Mouse (Mus musculus): ENCODE results near the gene Lgi2. TPM values are rescaled to one million over a fixed set of nuclear protein-coding genes. Genes with fewer than 3 reads are reported as not detected.

The Lgi2 gene
- total RNA-seq, 2 experiments from 2014 or later, result 30.8 to 32.0 TPM

Other genes with a start within 250 kb of the Lgi2 start
- gene Sod3, start 202.7 kb downstream of the Lgi2 start, total RNA-seq (2021), result 1 to 10 TPM; 6.2 to 7.3 TPM
- gene Ccdc149, start 94.9 kb downstream of the Lgi2 start, total RNA-seq (2021), result 10 to 100 TPM; 40.4 to 44.9 TPM
- 10 to 100 TPM; 10.6 to 11.5 TPM for gene Sepsecs, start 103.2 kb upstream of the Lgi2 start, total RNA-seq (2021)
- 1 to 10 TPM; 1.3 to 2.6 TPM for gene Pi4k2b, start 175.1 kb upstream of the Lgi2 start, total RNA-seq (2021)
- gene Zcchc4, start 208.9 kb upstream of the Lgi2 start, total RNA-seq (2021), result 1 to 10 TPM; 8.8 to 9.1 TPM